ENCODE assay signal across 9 mouse cellular contexts in genomic region chr5:33278950-33279349, GRCm38 (mm10). TPM values are rescaled to one million over a fixed set of nuclear protein-coding genes. Genes with fewer than 3 reads are reported as not detected.
DNase-seq lines count a peak whose midpoint lies in the region; ATAC-seq and TF ChIP-seq lines count a peak whose summit lies in the region.
"Had no signal": no experiment of that assay in that cellular context is flagged by ENCODE, and none has a peak within 500 bp of the region (broad histone marks: within the 10 kb centered on the region; RNA-seq: fewer than 3 reads in every experiment).

No protein-coding gene starts in this region.

- H3K36me3 ChIP-seq in forebrain, embryonic 16.5 days (ENCODE audit: control insufficient read depth, insufficient read depth), result no peaks in the 10 kb centered on the region
- H3K36me3 ChIP-seq: midbrain, embryonic 12.5 days had no signal

- intact Hi-C loops in left cerebral cortex, adult 2 months (cut with DNase I), result loop anchor here (10.0 kb wide), 1 partner anchor 376 kb away; the partner anchor contains the start of genes Slbp, Tacc3 and Tmem129
- intact Hi-C loops in left cerebral cortex, postnatal 10 days (cut with DNase I), result loop anchor here (5.0 kb wide), 1 partner anchor 58 kb away; the partner anchor contains the start of gene Maea
- intact Hi-C loops in left cerebral cortex, postnatal 4 days (cut with DNase I), result no loop called here

- H3K4me1 ChIP-seq in forebrain, embryonic 16.5 days (replicated peaks; ENCODE audit: control insufficient read depth, insufficient read depth, low read length), result peaks cover 5% of the 10 kb centered on the region

- peak; percentile 46 for DNase-seq in cerebellum, adult 9-10 months
- no peak for DNase-seq in cerebellum, adult 11-12 months
- no peak for DNase-seq in left cerebral cortex, adult 2 months (ENCODE audit: extremely low spot score in 1 of 2, low spot score in 2 of 2)
- no peak for DNase-seq in left cerebral cortex, postnatal 10 days (ENCODE audit: extremely low spot score in 1 of 2, low spot score in 2 of 2)
- peak; percentile 34 for DNase-seq in MEL-GATA-1-ER (ENCODE audit: extremely low read depth, low read depth)
- peak; percentile 16 for DNase-seq in left cerebral cortex, postnatal 4 days
- DNase-seq in urinary bladder, adult 18-20 months (ENCODE audit: low spot score in 2 of 2), result no peak

- no peak overlapping the region for H3K9ac ChIP-seq in forebrain, embryonic 16.5 days (replicated peaks; ENCODE audit: low read depth, low read length)
- H3K9ac ChIP-seq: midbrain, embryonic 12.5 days had no signal

- ATAC-seq in forebrain, embryonic 16.5 days, result no peak

- TF ChIP-seq CTCF in left cerebral cortex, adult 2 months (IDR thresholded peaks at IDR 0.05), result peak; percentile 61

- H3K27me3 ChIP-seq in forebrain, embryonic 16.5 days (replicated peaks; ENCODE audit: control insufficient read depth, insufficient read depth, low read length), result no peaks in the 10 kb centered on the region
- H3K27me3 ChIP-seq: midbrain, embryonic 12.5 days had no signal

- H3K4me3 ChIP-seq in left cerebral cortex, adult 2 months, result no peak overlapping the region
- H3K4me3 ChIP-seq in forebrain, embryonic 16.5 days (replicated peaks; ENCODE audit: low read length), result no peak overlapping the region
- H3K4me3 ChIP-seq: midbrain, embryonic 12.5 days had no signal

- H3K4me2 ChIP-seq in forebrain, embryonic 16.5 days (ENCODE audit: low read length), result no peak overlapping the region
- H3K4me2 ChIP-seq: midbrain, embryonic 12.5 days had no signal

- no peaks in the 10 kb centered on the region for H3K9me3 ChIP-seq in forebrain, embryonic 16.5 days (ENCODE audit: control insufficient read depth, low read length)
- H3K9me3 ChIP-seq: midbrain, embryonic 12.5 days had no signal

- no peak overlapping the region for H3K27ac ChIP-seq in left cerebral cortex, adult 2 months
- no peak overlapping the region for H3K27ac ChIP-seq in forebrain, embryonic 16.5 days (ENCODE audit: low read length)
- H3K27ac ChIP-seq: midbrain, embryonic 12.5 days had no signal

- 51% methylated on average over 5 of the region's 5 CpGs for WGBS in forebrain, embryonic 16.5 days

RNA-seq across cellular contexts. Expression of gene Ctbp1, which starts 4.2 kb away (rescaled TPM):
- total RNA-seq in left cerebral cortex, adult 2 months (2021), result 100 to 1,000 TPM; 315 to 319 TPM
- total RNA-seq in left cerebral cortex, postnatal 10 days (2021), result 100 to 1,000 TPM; 275 to 299 TPM
- 100 to 1,000 TPM; 311 TPM for total RNA-seq in left cerebral cortex, postnatal 4 days (2021)
- polyA plus RNA-seq in forebrain, embryonic 16.5 days (2015; fragmentation: Nextera tagmentation; extraction: Ambion mirVana), result 496 and 540 TPM in 2 replicates

RNA-seq across cellular contexts. Expression of gene Maea, which starts 56.4 kb away (rescaled TPM):
- total RNA-seq in left cerebral cortex, adult 2 months (2021), result 10 to 100 TPM; 98.7 to 99.4 TPM
- 10 to 100 TPM; 81.9 to 90.3 TPM for total RNA-seq in left cerebral cortex, postnatal 10 days (2021)
- 10 to 100 TPM; 89.1 to 94.1 TPM for total RNA-seq in left cerebral cortex, postnatal 4 days (2021)
- polyA plus RNA-seq in forebrain, embryonic 16.5 days (2015; fragmentation: Nextera tagmentation; extraction: Ambion mirVana), result 106 and 113 TPM in 2 replicates

Comparison
In these comparisons a context has a peak if more than half of its experiments do, and no peak if none do; other contexts are left out.
1. DNase-seq: peak in cerebellum, adult 9-10 months (single experiment), MEL-GATA-1-ER (single experiment) and left cerebral cortex, postnatal 4 days (single experiment); none in cerebellum, adult 11-12 months (single experiment), left cerebral cortex, adult 2 months (0 of 2), left cerebral cortex, postnatal 10 days (0 of 2) and urinary bladder, adult 18-20 months (0 of 2).